Mouse (Mus musculus) heart, postnatal 0 days (tissue): ENCODE results near the gene Pdzd2.

ENCODE experiments used
- CTCF ChIP-seq: IDR thresholded peaks from 2 replicates; pipeline ENCODE4 v1.5.1; 2016; ENCODE audit warnings: antibody characterized with exemption, control low read depth, low read depth
- EP300 ChIP-seq: IDR thresholded peaks from 2 replicates; pipeline ENCODE4 v1.6.1; 2016; ENCODE audit warnings: antibody characterized with exemption, low read depth

GRCm38 (mm10) chr15:12472646-12473045, 267.1 kb downstream of the Pdzd2 start:
- no peak for TF ChIP-seq EP300
- TF ChIP-seq CTCF, result no peak
